Mouse (Mus musculus) layer of hippocampus, postnatal 36 days (tissue): Measurements from ENCODE around the gene Myoz1. TPM values are rescaled to one million over a fixed set of nuclear protein-coding genes. Genes with fewer than 3 reads are reported as not detected.

Experiments used
- microRNA-seq, 2 experiments: library from miRNA; unstranded; fragments of <30 nt; microRNA quantifications; one replicate each; pipeline ENCODE4 v1.2.0; 2021
- total RNA-seq, 2 experiments: library from RNA; stranded (reverse); gene quantifications; 2 replicates each; pipeline ENCODE4 v1.2.3; 2021

Myoz1 gene
- total RNA-seq, 2 experiments from 2014 or later = not detected

Small RNAs within 50 kb of the gene (microRNA-seq; reads per million reads assigned to microRNA genes)
- gene Mir6946 = 0.30 to 0.85 reads per million in 2 experiments

Other genes with a start within 250 kb of the Myoz1 start
- gene Cfap70, start 204.3 kb downstream of the Myoz1 start, total RNA-seq = 1 to 10 TPM in 1 of 2 experiments, under 1 TPM in 1; 0.75 to 2.4 TPM
- 10 to 100 TPM; 68.0 to 69.7 TPM for gene Anxa7, start 176.4 kb downstream of the Myoz1 start, total RNA-seq
- 1 to 10 TPM; 1.3 to 1.5 TPM for gene Mss51, start 159.6 kb downstream of the Myoz1 start, total RNA-seq
- gene Ppp3cb, start 110.0 kb downstream of the Myoz1 start, total RNA-seq = 100 to 1,000 TPM; 306 to 322 TPM
- 10 to 100 TPM; 49.1 to 57.8 TPM for gene Usp54, start 15.5 kb downstream of the Myoz1 start, total RNA-seq
- gene Synpo2l, start 11.8 kb upstream of the Myoz1 start, total RNA-seq = under 1 TPM; 0.15 TPM
- gene Sec24c, start 17.8 kb upstream of the Myoz1 start, total RNA-seq = 100 to 1,000 TPM; 116 to 125 TPM
- 10 to 100 TPM; 15.1 to 16.4 TPM for gene Fut11, start 38.4 kb upstream of the Myoz1 start, total RNA-seq
- 10 to 100 TPM; 48.8 to 50.0 TPM for gene Chchd1, start 46.5 kb upstream of the Myoz1 start, total RNA-seq
- 100 to 1,000 TPM; 154 to 187 TPM for gene Zswim8, start 51.0 kb upstream of the Myoz1 start, total RNA-seq
- 10 to 100 TPM; 16.5 to 16.9 TPM for gene Ndst2, start 78.0 kb upstream of the Myoz1 start, total RNA-seq
- 100 to 1,000 TPM; 187 to 199 TPM for gene Camk2g, start 137.5 kb upstream of the Myoz1 start, total RNA-seq
- 1 to 10 TPM; 4.2 to 4.3 TPM for gene Plau, start 180.1 kb upstream of the Myoz1 start, total RNA-seq